Mouse (Mus musculus): ENCODE results near the gene Ppp1r9a.

GRCm38 (mm10) chr6:5108494-5108893 is 205.8 kb downstream of the Ppp1r9a start:
- TF ChIP-seq CTCF (conservative IDR thresholded peaks at IDR 0.05; ENCODE audit: low read length) (no peak), POU5F1 (IDR thresholded peaks at IDR 0.05; ENCODE audit: borderline replicate concordance, low read length) (no peak), NANOG (IDR thresholded peaks at IDR 0.05; ENCODE audit: borderline replicate concordance, low read length) (no peak)

All from E14TG2a.4 (cell line).